Mouse (Mus musculus): ENCODE data around the gene Vmn1r231. TPM values are rescaled to one million over a fixed set of nuclear protein-coding genes. Genes with fewer than 3 reads are reported as not detected.

The Vmn1r231 gene
- not detected for total RNA-seq (2023)

GRCm38 (mm10) chr17:20904991-20905390, at the start of gene Vmn1r231:
Gene Vmn1r231 (minus strand): TSS chr17:20905091.

GRCm38 (mm10) chr17:20944985-20945891, 40.3 kb upstream of the Vmn1r231 start, which contains the start of gene Ppp2r1a:
Gene Ppp2r1a (plus strand): TSS chr17:20945311.

GRCm38 (mm10) chr17:20919614-20920013, 14.7 kb upstream of the Vmn1r231 start, which contains the start of gene Vmn1r232:
Gene Vmn1r232 (minus strand): TSS chr17:20919714.

GRCm38 (mm10) chr17:20840144-20840543, 64.7 kb downstream of the Vmn1r231 start, which contains the start of gene Vmn1r230:
Gene Vmn1r230 (plus strand): TSS chr17:20840444.

Other genes with a start within 250 kb of the Vmn1r231 start
- gene Vmn1r226, start 222.2 kb downstream of the Vmn1r231 start, total RNA-seq (2023): not detected
- not detected for gene Vmn1r227, start 175.2 kb downstream of the Vmn1r231 start, total RNA-seq (2023)
- gene Vmn1r228, start 118.9 kb downstream of the Vmn1r231 start, total RNA-seq (2023): not detected
- gene Vmn1r229, start 93.5 kb downstream of the Vmn1r231 start, total RNA-seq (2023): under 1 TPM; 0.06 TPM
- gene Vmn1r230, start 64.6 kb downstream of the Vmn1r231 start, total RNA-seq (2023): not detected
- not detected for gene Vmn1r232, start 14.6 kb upstream of the Vmn1r231 start, total RNA-seq (2023)
- gene Ppp2r1a, start 40.2 kb upstream of the Vmn1r231 start, total RNA-seq (2023): 100 to 1,000 TPM; 277 to 298 TPM
- not detected for gene Vmn1r233, start 91.4 kb upstream of the Vmn1r231 start, total RNA-seq (2023)
- 10 to 100 TPM; 17.9 to 21.7 TPM for gene Zfp160, start 103.8 kb upstream of the Vmn1r231 start, total RNA-seq (2023)